Mouse (Mus musculus) CH12.LX (cell line): ENCODE measurements around the gene Gatd1. TPM values are rescaled to one million over a fixed set of nuclear protein-coding genes. Genes with fewer than 3 reads are reported as not detected.

Experiments used
- DNase-seq: peaks from one replicate; pipeline ENCODE4 v3.0.0-alpha.2; 2013; ENCODE audit errors: extremely low read depth
- H3K27ac ChIP-seq: 2 replicates; pipeline ENCODE4 v1.5.1; 2012; ENCODE audit warnings: low read depth, mild to moderate bottlenecking, control low read depth, moderate library complexity; ENCODE audit not compliant: insufficient read depth
- H3K27me3 ChIP-seq: replicated peaks from 2 replicates; pipeline ENCODE3; 2012; ENCODE audit warnings: inconsistent platforms
- H3K36me3 ChIP-seq, 2 experiments: replicated peaks in 1 of 2; 2 replicates each; pipeline versions ENCODE3 to v1.6.1; 2012; ENCODE audit warnings: inconsistent platforms in 1 of 2, low read length in 1 of 2, mild to moderate bottlenecking in 1 of 2, mixed read lengths in 1 of 2, moderate library complexity in 1 of 2; ENCODE audit not compliant: control insufficient read depth in 1 of 2, insufficient read depth in 1 of 2
- H3K4me1 ChIP-seq, 2 experiments: 2 replicates each; pipeline ENCODE4 v1.6.1; 2012; ENCODE audit warnings: inconsistent platforms in 1 of 2, moderate library complexity in 1 of 2; ENCODE audit not compliant: insufficient read depth in 2 of 2, control insufficient read depth in 1 of 2
- H3K4me2 ChIP-seq: 2 replicates; pipeline ENCODE4 v1.6.1; 2012; ENCODE audit warnings: low read depth, mild to moderate bottlenecking, control low read depth; ENCODE audit not compliant: poor library complexity, insufficient read depth, severe bottlenecking
- H3K4me3 ChIP-seq, 3 experiments: fragments of 150-350 bp in 1 of 3; sonication (generic) in 1 of 3; replicated peaks in 1 of 3; 2 replicates each; pipeline versions ENCODE3 to v1.5.1; 2011 to 2012; ENCODE audit warnings: low read depth in 2 of 3, low read length in 2 of 3, mild to moderate bottlenecking in 2 of 3, moderate library complexity in 2 of 3, control low read depth in 1 of 3, improper control_type of control experiment in 1 of 3, inconsistent platforms in 1 of 3, mixed read lengths in 1 of 3; ENCODE audit not compliant: poor library complexity in 1 of 3
- H3K79me2 ChIP-seq: replicated peaks from 2 replicates; pipeline ENCODE4 v1.6.1; 2012; ENCODE audit warnings: mild to moderate bottlenecking, moderate library complexity; ENCODE audit not compliant: control insufficient read depth, poor library complexity, insufficient read depth, severe bottlenecking; ENCODE audit errors: extremely low read depth
- H3K9ac ChIP-seq: 2 replicates; pipeline ENCODE4 v1.6.1; 2012; ENCODE audit warnings: low read depth, mild to moderate bottlenecking, control low read depth, moderate library complexity; ENCODE audit not compliant: insufficient read depth
- H3K9me3 ChIP-seq: replicated peaks from 2 replicates; pipeline ENCODE3; 2012; ENCODE audit warnings: low read length, inconsistent platforms, mixed read lengths
- CHD1 ChIP-seq: IDR thresholded peaks from 2 replicates; pipeline ENCODE4 v1.6.1; 2012; ENCODE audit warnings: low read depth, low read length, improper control_type of control experiment, inconsistent platforms
- CHD2 ChIP-seq: IDR thresholded peaks from 2 replicates; pipeline ENCODE4 v1.6.1; 2011; ENCODE audit warnings: low read length, improper control_type of control experiment
- CTCF ChIP-seq, 2 experiments: IDR thresholded peaks in 1 of 2; conservative IDR thresholded peaks in 1 of 2; 2 replicates each; pipeline ENCODE4 v1.5.1; 2011 to 2012; ENCODE audit warnings: low read depth in 2 of 2, low read length in 2 of 2, improper control_type of control experiment in 1 of 2, inconsistent platforms in 1 of 2, mild to moderate bottlenecking in 1 of 2, moderate library complexity in 1 of 2
- HCFC1 ChIP-seq: IDR thresholded peaks from 2 replicates; pipeline ENCODE4 v1.6.1; 2012; ENCODE audit warnings: low read depth, mild to moderate bottlenecking, inconsistent platforms, low read length, improper control_type of control experiment
- JUND ChIP-seq: conservative IDR thresholded peaks from 2 replicates; pipeline ENCODE4 v1.6.1; 2011; ENCODE audit warnings: low read depth, low read length, improper control_type of control experiment
- MAX ChIP-seq: IDR thresholded peaks from 2 replicates; pipeline ENCODE4 v1.6.1; 2011; ENCODE audit warnings: low read length, improper control_type of control experiment
- RAD21 ChIP-seq: IDR thresholded peaks from 2 replicates; pipeline ENCODE4 v1.6.1; 2011; ENCODE audit warnings: low read depth, mild to moderate bottlenecking, low read length, improper control_type of control experiment, moderate library complexity
- SMC3 ChIP-seq: IDR thresholded peaks from 2 replicates; pipeline ENCODE4 v1.6.1; 2011; ENCODE audit warnings: low read depth, low read length, improper control_type of control experiment
- TBP ChIP-seq: conservative IDR thresholded peaks from 2 replicates; pipeline ENCODE4 v1.6.1; 2011; ENCODE audit warnings: low read depth, low read length, improper control_type of control experiment
- TCF12 ChIP-seq: IDR thresholded peaks from 2 replicates; pipeline ENCODE4 v1.6.1; 2014; ENCODE audit warnings: low read depth, mild to moderate bottlenecking, inconsistent platforms, low read length, improper control_type of control experiment
- USF1 ChIP-seq: IDR thresholded peaks from 2 replicates; pipeline ENCODE4 v1.6.1; 2014; ENCODE audit warnings: low read depth, mild to moderate bottlenecking, inconsistent platforms, low read length, improper control_type of control experiment
- USF2 ChIP-seq: conservative IDR thresholded peaks from 2 replicates; pipeline ENCODE4 v1.6.1; 2011; ENCODE audit warnings: low read depth, low read length, improper control_type of control experiment
- dilution Hi-C: fragments of 300-500 bp; cut with MboI; formaldehyde crosslinking; loops from 2 replicates; pipeline ENCODE4 v1.14.3; 2020; ENCODE audit warnings: low sequenced_read_pairs; ENCODE audit not compliant: extremely low pct_unique_long_range_greater_than_20kb, extremely low pct_ligation_motif_present
- in situ Hi-C: fragments of 300-500 bp; cut with MboI; formaldehyde crosslinking; loops from 3 replicates; pipeline ENCODE4 v1.14.3; 2019; ENCODE audit warnings: low sequenced_read_pairs, low pct_ligation_motif_present, low pct_unique_long_range_greater_than_20kb, mixed read lengths
- polyA plus RNA-seq: library from polyadenylated mRNA; unstranded; fragments of >175 nt; gene quantifications from 2 replicates; pipeline ENCODE4 v1.2.1, GENCODE M21; 2012; ENCODE audit warnings: low read depth; ENCODE audit not compliant: insufficient read length
- total RNA-seq, 2 experiments: library from RNA; depleted of rRNA; stranded (reverse); fragments of 300-350 nt in 1 of 2; fragments of >200 nt in 1 of 2; gene quantifications; 2 replicates each; pipeline ENCODE4 v1.2.3; 2012 to 2014

Gatd1 gene
- total and polyA plus RNA-seq, 3 experiments, result 21.2 to 31.4 (median 29.6) TPM

DNA sequence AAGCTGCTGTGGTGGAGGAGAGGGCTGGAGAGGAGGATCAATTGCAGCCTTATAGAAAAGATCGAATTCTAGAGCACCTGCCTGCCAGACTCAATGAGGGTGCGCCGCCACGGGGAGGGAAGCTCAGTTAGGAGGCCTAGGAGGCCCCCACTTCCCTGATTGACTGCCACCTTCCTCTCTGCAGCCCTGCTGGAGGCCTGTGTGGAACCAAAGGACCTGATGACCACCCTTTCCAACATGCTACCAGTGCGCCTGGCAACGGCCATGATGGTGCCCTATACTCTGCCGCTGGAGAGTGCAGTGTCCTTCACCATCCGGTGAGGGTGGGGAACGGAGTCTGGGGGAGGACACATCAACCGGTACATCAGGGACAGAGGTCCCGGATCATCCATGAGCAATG lies 44.7 kb upstream of the Gatd1 start:
- Histone ChIP-seq H3K9me3 (no peaks in the 10 kb centered on the region), H3K9ac (no peak overlapping the region), H3K27ac (no peak overlapping the region), H3K79me2 (no peaks in the 10 kb centered on the region), H3K4me1 (peaks cover 11 to 24% of the 10 kb centered on the region in 2 experiments), H3K36me3 (peaks cover 22 to 43% of the 10 kb centered on the region in 2 experiments), H3K27me3 (no peaks in the 10 kb centered on the region), H3K4me3 (no peak overlapping the region), H3K4me2 (no peak overlapping the region)
- dilution Hi-C loops (no loop called here), in situ Hi-C loops (no loop called here)
- TF ChIP-seq JUND (no peak), HCFC1 (no peak), CHD2 (no peak), MAX (no peak), USF1 (no peak)
- DNase-seq, result no peak

GRCm38 (mm10) chr7:141457986-141458660 lies 44.2 kb upstream of the Gatd1 start:
- dilution Hi-C loops, result no loop called here
- H3K27me3 ChIP-seq, result no peaks in the 10 kb centered on the region
- peaks cover 22 to 43% of the 10 kb centered on the region in 2 experiments for H3K36me3 ChIP-seq
- in situ Hi-C loops, result no loop called here
- no peaks in the 10 kb centered on the region for H3K79me2 ChIP-seq
- no peak for DNase-seq
- no peak overlapping the region for H3K4me3 ChIP-seq
- no peak overlapping the region for H3K27ac ChIP-seq
- TF ChIP-seq TBP (no peak), CHD2 (no peak), SMC3 (peak; percentile 44), CHD1 (no peak), CTCF (conservative IDR thresholded peaks at IDR 0.05 in 1 of 2, IDR thresholded peaks at IDR 0.05 in 1 of 2; ENCODE audit: low read depth in 2 of 2, low read length in 2 of 2) (peak in 1 of 2 experiments; percentile 69; a peak in 2 of 4 replicates), RAD21 (peak; percentile 58)
- H3K9me3 ChIP-seq, result no peaks in the 10 kb centered on the region
- H3K9ac ChIP-seq, result no peak overlapping the region
- no peak overlapping the region for H3K4me2 ChIP-seq
- peaks cover 11 to 29% of the 10 kb centered on the region in 2 experiments for H3K4me1 ChIP-seq

GRCm38 (mm10) chr7:141457236-141457635 lies 43.3 kb upstream of the Gatd1 start:
- dilution Hi-C loops, result no loop called here
- Histone ChIP-seq H3K27ac (no peak overlapping the region), H3K9ac (no peak overlapping the region), H3K36me3 (peaks cover 23 to 44% of the 10 kb centered on the region in 2 experiments), H3K79me2 (no peaks in the 10 kb centered on the region), H3K9me3 (no peaks in the 10 kb centered on the region), H3K4me3 (no peak overlapping the region), H3K4me1 (peaks cover 11 to 26% of the 10 kb centered on the region in 2 experiments), H3K27me3 (no peaks in the 10 kb centered on the region), H3K4me2 (no peak overlapping the region)
- no peak for DNase-seq
- in situ Hi-C loops, result no loop called here
- TF ChIP-seq USF2 (no peak), TCF12 (no peak)
